Mouse (Mus musculus): ENCODE measurements at regions not wholly inside any gene's neighbourhood (a gene's known extent, or its start where the extent isn't known, plus 50 kb on each side); places are given as distances from the start of the nearest gene placed in this dataset.

DNA sequence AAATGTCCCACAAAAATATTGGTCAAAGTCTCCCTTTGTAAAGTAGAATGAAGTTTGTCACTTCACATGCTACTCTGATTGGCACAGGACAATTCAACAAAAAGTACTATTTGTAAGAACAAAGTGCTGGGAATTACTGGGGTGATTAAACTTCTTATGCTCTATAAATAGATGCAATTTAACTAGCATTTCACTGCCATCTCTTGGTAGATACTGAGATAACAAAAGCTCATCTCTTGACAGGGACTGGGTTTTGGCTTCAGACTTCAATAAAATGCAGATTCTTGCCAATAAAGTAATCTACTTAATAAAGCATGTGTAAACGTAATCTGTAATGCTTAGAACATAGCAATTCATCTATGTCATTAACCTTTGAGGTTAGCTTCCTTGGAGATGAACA, 56.5 kb upstream of the Setmar start:
- no peak overlapping the region for H3K27ac ChIP-seq
- no peak overlapping the region for H3K9ac ChIP-seq (replicated peaks)
- no peaks in the 10 kb centered on the region for H3K9me3 ChIP-seq
- no peak overlapping the region for H3K4me3 ChIP-seq (replicated peaks)
- no peaks in the 10 kb centered on the region for H3K36me3 ChIP-seq
- no peak overlapping the region for H3K4me2 ChIP-seq (replicated peaks)
- no peaks in the 10 kb centered on the region for H3K27me3 ChIP-seq
- H3K4me1 ChIP-seq (replicated peaks) = no peaks in the 10 kb centered on the region
- no peak for ATAC-seq
- WGBS = 66% methylated on average over 1 of the region's 1 CpGs
